Mouse (Mus musculus): ENCODE data around the gene Ube3b.

The Ube3b gene

DNA sequence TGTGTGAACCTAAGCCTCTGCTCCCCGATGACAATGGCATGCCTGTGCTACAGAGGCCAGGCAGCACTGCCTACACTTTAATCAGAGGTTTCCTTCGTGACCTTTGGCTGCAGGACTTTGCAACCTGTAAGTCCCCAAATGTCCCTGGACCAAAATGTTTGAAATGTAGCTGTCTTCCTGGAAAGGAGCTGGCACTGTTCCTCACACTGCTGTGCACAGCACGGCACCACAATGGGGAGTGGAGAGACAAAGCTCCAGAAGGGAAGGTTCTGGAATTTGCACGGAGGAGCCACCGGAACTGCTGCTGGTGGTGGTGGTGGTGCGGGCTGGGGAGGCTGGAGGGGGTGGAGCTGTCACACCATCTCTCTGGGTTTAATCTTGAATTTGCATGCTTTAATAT lies 46.3 kb downstream of the Ube3b start:
- DNase-seq (ENCODE audit: low spot score in 2 of 2), result no peak

DNA sequence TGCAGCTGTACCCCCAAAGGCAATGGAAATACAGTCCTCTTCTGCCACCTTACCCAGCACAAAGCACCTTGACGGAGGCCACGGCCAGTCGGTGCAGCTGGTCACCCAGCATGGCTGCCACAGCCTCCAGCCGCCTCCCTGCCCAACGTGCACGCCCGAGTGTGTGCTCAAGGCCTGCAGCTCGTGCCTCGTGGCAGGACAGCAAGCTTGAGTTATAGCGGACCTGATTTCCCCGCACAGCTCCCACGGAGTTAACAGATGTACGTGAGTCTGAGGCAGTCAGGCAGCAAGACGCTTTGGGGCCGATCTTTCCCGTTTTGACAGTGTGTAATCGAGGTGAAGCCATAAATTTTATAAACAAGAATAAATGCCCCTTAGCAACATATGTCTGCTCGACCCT lies 48.2 kb downstream of the Ube3b start:
- DNase-seq (ENCODE audit: low spot score in 2 of 2), result no peak

DNA sequence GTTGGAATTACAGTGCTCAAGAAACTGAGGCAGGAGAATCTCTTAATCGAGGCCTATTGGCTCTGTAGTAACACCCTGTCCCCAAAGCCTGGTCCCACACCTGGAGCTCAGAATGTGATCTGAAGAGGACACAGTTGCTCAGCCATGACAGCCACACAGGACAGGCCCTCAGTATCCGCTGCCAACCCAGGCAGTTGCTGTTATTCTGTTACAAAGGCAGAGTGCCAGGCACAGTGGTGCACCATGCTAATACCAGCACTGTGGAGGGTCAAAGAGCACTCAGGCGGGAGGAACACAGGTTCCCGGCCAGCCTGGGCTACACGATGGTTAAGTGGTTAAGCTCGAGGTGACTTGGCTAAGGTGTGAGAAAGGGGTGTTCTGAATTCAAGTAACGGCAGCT lies 49.4 kb downstream of the Ube3b start:
- DNase-seq (ENCODE audit: low spot score in 2 of 2), result no peak

DNA sequence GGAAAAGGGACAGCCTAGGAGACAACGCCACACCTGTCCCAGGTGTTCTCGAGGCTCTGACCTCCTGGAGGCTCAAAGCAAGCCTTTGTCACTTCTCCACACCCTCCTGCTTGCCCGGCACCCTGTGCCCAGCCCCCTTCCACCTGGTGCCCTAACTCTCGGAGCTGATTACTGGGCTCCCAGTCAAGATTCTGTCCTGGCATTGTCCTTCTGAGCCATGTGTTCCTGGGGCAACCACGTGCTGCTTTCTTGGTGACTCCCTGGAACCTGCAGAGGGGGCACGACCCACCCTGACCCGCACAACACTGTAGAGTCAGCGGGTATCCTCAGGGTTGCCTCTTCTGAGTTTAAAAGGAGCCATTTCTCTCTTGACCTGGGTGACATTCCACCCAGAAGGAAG lies 54.0 kb downstream of the Ube3b start:
- DNase-seq (ENCODE audit: low spot score in 2 of 2), result no peak

DNA sequence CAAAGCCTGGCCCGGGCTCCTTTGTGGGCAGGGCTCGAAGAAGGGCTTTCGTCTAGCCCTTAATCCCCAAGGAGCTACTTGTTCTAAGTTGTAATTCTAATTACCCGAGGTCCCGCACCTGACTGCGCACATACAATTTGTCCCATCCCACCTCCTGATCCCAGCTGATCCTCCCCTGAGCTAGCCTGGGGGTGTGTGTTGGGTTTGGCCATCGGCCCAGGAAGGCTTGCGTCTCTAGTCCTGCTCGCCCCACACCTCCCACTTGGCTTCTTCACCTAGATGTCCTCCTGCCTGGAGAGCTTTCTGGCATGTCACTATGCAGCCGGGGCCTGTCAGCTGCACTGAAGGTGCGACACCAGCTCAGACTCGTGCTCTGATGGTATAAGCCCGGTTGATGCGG lies 55.2 kb downstream of the Ube3b start:
- no peak for DNase-seq (ENCODE audit: low spot score in 2 of 2)

DNA sequence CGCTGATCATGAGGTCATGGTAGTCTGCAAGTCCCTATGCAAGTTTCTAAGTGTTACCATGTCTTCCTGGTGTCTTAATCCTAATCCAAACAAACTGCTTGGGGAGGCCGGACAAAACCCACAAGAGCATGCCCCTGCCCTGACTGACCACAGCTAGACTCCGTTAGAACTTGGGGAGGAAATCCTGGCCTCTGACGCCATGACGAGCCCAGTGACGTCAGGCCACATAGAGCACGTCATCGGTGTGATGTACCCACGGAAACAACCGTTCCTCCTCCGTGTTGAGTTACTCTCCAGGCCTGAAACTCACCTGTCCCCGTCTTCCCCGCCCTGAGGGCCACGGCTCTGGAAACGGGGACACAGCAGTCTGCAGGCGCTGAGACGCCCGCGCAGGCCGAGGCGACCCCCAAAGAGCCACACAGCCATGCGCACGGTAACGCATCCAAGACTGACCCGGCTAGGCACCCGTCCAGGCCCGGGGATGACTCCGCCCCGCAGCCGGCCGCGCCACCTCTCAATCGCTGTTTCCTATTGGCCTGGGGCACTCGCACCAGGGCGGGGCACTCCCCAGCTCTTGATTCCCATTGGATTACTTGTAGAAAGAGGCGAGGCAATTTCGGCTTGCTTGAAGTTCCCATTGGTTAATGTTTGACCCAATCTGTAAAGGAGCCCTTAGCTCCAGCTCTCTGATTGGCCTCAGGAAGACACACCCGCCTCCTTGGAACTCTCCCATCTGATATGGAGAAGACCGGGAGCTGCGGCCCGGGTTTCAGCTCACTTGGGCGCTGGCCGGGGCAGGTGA lies 63.4 kb downstream of the Ube3b start, which contains the start of the genes Mmab and Mvk:
TSS of gene Mmab (minus strand) at position 495 of the 802 bp plus-strand sequence.
TSS of gene Mvk (plus strand) at position 704 of the 802 bp plus-strand sequence.
- peak; percentile 98 to 99 for DNase-seq (ENCODE audit: low spot score in 2 of 2)

DNA sequence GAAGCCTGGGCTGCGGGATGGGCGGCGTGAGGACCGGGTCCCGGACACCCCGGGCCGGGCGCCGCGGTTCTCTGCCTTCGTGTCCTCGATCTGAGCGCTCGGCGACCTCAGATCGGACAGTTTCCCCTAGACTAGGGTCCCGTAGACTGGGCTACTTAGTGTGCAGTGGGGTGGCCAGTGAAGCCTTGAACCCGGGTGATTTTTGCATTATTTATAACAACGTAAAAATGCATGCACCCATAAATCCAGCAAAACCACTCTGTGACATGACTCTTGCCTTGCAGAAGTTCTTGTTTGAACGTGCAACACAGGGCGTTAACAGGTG lies 63.9 kb downstream of the Ube3b start:
- no peak for DNase-seq (ENCODE audit: low spot score in 2 of 2)

DNA sequence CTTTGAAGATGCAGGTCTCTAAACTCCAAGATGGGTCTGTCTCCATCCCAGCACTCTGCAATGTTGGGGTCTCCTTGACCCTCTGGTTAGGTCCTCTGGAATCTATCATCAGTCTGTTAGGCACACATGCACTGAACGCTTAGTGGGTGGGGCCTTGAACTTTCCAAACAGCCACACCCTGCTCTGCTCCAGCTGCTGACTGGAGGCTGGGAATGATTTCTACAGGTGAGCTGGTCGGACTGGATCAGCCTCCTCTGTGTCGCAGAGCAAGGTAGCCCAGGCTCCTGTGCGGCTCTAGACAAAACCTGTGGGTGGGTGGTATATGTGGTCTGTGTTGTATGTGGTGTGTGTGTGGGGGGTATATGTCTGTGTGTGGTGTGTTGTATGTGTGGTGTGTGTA lies 68.6 kb downstream of the Ube3b start:
- DNase-seq (ENCODE audit: low spot score in 2 of 2), result no peak

DNA sequence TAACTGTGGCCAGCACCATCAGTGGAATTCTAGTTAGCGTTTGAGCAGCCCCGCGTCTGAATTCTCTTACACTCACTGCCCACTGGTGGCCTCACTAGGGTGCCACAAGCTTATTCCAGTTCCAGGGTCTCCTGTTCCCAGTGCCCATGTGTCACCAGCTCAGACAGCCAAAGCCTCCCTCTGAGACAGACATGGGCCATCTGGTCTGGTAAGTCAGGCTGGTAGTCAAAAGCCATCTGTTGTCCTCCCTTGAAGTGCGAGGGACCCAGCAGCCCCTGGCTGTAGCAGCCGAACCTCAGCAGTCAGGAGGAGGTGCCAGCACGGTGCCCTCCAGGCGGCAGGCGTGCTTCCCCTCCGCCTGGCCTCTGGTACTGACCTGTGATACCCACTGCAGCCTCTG lies 75.9 kb downstream of the Ube3b start:
- no peak for DNase-seq (ENCODE audit: low spot score in 2 of 2)

DNA sequence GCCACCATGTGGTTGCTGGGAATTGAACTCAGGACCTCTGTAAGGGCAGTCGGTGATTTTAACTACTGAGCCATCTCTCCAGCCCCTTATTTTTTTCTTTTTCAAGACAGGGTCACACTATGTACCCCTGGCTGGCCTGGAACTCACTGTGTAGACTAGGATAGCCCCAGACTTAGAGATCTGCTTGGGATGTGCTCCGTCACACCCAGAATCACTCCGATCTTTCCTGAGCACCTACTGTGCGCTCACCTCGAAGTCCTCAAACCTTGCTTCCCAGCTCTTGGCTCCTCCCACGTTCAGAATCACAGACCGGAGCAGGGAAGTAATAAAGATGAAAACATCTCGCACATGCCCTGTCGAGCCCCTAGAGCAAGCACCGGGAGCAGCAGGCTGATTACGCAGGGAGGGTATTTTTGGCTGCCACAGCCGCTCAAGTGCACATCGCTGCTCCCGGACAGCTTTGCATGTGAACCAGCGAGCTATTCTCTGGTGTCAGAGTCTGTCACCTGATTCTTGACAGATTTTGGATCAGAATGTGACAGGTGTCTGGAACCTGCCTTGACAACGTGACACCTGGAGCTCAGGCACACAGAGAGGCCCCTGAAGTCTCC lies 76.7 kb downstream of the Ube3b start:
- DNase-seq (ENCODE audit: low spot score in 2 of 2), result no peak

DNA sequence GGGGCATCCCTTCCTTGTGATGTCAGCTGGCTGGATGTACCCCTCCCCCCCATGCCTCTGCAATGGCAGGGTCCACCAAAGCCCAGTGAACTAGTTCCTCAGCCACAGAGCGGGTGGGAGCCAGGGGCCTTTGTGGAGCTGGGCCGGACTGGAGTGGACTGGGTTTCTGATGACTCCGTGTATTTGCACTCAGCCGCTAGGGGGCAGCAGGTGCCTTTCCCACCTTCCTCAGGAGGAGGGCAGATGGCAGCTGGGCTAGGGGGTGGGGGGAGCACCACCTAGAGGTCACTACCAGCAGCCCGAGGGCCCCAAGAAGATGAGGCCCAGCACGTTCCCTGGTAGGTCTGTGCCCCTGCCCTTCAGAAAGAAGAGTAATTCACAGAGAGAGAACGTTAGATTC lies 80.8 kb downstream of the Ube3b start:
- peak; percentile 52 to 79 for DNase-seq (ENCODE audit: low spot score in 2 of 2)

DNA sequence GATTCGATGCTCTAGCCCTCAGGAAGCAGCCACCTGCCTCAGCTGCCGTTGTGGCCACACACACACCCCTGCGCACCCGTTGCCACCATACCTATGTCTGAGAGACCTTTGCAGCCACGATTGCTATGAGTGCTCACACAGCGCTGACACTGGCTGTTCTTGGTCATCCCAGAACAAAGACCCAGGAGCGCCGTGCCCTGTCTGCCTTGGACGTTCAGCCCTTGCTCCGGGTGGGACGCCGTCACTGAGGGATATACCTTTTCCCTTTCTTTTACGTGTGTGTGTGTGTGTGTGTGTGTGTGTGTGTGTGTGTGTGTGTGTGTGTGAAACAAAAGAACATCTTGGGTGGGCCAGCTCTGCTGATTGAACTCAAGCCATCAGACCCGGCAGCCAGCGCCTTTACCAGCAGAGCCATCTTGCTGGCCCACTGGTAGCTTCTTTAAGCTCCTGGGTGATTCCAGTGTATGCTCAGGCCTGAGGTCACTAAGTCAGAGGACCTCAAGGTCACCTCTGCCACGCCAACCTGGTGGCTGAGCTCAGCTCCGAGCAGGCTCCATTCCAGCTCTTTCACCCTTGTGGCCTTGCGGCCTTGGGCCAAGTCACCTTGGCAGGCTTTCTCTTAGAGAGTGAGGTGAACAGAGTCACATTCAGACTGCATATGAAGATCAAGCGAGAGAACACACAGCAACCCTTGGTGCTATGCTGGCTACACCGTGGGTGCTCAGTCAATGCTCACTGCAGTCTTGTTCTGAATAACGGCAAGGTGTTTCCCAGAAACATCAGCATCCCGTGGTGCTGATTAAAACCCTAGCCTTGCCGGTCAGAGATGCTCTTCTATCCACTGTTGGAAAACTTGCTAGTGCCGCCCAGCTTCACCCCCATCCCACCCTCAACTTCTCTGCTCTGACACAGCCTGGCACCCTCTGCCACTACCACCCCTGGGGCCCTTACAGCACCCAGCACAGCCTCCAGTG lies 81.9 kb downstream of the Ube3b start:
- no peak for DNase-seq (ENCODE audit: low spot score in 2 of 2)

DNA sequence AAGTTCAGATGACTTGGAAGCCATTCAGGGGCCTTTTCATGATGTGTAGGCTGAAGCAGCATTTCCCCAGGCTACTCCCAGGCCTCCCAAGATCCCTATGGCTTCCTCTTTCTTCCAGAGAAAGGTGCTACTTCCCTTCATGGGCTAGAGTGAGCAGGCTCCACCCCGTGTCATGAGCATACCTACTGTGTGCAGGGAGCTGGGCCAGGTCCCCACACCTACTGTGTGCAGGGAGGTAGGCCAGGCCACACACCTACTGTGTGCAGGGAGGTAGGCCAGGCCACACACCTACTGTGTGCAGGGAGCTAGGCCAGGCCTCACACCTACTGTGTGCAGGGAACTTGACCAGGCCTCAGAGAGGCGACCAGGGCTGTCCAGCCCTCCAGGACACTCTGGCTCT lies 84.2 kb downstream of the Ube3b start:
- DNase-seq (ENCODE audit: low spot score in 2 of 2), result no peak

DNA sequence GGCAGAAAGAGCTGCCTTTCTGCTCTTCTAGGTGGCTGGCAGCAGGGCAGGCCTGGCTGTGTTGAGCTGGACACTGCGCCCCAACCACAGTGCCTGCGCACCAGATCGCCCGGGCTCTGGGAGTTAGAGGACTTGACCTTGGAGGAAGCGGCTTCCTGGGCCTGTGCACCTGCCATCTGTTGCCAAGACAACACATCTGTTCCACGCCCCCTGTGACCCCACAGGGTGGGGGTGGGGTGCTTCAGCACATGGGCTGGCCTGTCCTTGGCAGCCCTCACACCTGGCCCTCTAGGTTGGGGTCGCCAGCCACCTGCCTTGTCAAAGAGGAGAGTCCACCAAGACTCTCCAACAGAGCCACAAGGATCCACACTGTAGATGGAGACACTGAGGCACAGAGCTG lies 85.2 kb downstream of the Ube3b start:
- DNase-seq (ENCODE audit: low spot score in 2 of 2), result no peak

DNA sequence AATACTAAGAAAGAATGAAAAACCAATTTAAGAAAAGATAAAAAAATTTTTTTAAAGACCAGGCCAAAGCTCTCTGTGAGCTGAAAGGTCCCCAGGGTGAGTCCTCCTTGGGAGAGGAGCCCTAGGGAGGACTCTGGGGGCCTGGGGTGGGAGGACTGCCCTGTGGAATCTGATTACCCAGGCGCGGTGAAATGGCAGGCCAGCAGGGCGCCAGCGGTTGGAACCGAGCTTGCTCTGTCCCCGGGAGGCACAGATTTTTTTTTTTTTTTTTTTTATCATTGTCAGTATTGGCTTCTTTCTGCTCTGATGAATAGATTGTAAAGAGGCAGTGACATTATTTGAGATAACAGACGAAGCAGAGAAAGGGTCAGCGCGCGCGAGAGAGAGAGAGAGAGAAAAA lies 86.6 kb downstream of the Ube3b start:
- no peak for DNase-seq (ENCODE audit: low spot score in 2 of 2)

DNA sequence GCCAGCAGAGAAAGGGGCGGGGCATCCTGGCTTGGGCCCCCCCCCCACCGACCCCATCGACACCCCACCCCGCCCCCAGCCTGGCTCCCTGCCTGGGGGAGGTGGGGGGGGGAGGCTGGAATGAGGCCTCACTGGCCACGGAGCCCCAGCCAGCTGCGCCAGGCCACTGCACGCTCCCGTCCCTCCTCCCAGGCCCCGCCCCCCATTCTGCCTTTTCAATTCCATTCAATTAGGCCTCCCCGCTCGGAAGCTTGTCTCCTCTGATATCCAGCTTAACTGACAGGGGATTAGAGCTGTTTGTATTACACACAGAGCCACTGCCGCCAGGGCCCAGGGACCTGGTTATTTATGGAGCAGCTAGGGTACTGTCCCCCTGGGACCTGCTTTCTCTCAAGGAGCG lies 87.0 kb downstream of the Ube3b start:
- peak in 1 of 2 experiments; percentile 63 for DNase-seq (ENCODE audit: low spot score in 2 of 2)

DNA sequence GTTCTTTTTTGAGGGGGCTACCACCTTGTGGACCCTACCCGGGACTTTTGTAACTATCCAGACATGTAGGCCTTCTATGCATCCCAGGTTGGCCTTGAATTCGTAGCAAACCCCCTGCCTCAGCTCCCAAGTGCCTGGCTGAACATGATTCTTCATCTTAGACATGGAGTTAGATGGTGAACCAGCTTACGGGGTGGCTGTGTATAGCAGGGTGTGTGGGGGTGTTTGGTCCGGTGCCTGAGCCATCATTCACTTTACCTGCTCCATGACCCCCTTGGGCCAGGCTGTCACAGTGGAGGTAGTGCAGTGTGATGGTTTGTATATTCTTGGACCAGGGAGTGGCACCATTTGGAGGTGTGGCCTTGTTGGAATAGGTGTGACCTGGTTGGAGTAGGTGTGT lies 87.6 kb downstream of the Ube3b start:
- no peak for DNase-seq (ENCODE audit: low spot score in 2 of 2)

DNA sequence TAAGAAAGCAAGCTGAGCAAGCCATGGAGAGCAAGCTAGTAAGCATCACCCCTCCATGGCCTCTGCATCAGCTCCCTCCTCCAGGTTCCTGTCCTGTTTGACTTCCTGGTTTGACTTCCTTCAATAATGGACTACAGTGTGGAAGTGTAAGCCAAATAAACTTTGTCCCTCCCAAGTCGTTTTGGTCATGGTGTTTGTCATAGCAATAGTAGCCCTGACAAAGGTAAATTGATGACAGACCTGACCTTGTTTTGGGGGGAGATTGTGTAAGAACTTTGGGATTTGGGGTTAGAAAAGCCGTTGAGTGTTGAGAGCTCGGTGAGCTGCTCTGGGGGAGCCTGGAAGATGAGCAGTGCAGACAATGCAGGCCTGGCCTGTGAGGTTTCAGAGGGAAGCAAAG lies 90.0 kb downstream of the Ube3b start:
- DNase-seq (ENCODE audit: low spot score in 2 of 2), result no peak
